9 mouse cellular contexts compared by ENCODE assay signal in the genomic region with DNA sequence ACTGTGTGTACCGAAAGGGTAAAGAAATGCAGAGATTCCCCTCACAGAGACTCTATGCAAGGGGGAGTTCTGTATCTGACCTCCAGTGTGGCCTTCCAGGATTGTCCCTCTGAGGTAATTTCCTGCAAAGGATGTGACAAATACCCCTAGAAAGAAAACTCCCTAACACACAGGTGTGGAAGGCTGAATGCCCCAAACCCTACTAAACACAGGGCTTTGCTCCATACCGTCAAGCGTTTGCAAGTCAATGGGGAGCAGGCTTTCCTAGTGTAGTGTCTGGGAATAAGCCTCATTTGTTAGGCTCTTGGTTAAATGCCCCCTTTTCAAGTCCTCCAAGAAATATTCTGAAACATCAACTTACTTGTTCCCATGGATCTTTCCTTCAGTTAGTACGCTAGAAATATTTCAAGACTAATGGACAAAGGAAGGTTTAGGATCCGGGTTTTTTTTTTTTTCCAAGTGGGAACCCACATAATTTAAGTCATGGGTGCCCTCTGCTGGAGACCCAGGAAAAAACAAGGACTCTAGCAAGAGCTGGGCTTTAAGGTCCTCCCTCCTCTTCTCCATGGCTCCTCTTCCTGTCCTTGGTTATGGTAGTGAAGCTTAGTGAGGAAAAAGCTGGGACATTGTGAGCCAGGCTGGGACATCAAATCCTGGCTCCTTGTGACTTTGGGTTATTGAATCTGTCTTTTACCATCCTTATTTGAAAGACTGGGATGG.
DNase-seq lines count a peak whose midpoint lies in the region; ATAC-seq and TF ChIP-seq lines count a peak whose summit lies in the region.
"Had no signal": no experiment of that assay in that cellular context is flagged by ENCODE, and none has a peak within 500 bp of the region (broad histone marks: within the 10 kb centered on the region; RNA-seq: fewer than 3 reads in every experiment).

No protein-coding gene starts in this region.

- no peak overlapping the region for H3K4me2 ChIP-seq in kidney, embryonic 16.5 days (replicated peaks; ENCODE audit: low read depth, low read length)
- H3K4me2 ChIP-seq in limb, embryonic 14.5 days (replicated peaks; ENCODE audit: low read depth, low read length, severe bottlenecking) = no peak overlapping the region
- H3K4me2 ChIP-seq: embryonic facial prominence, embryonic 15.5 days had no signal

- no peak overlapping the region for H3K4me3 ChIP-seq in kidney, embryonic 16.5 days (ENCODE audit: low read length)
- H3K4me3 ChIP-seq in limb, embryonic 14.5 days (replicated peaks; ENCODE audit: low read length) = no peak overlapping the region
- H3K4me3 ChIP-seq: embryonic facial prominence, embryonic 15.5 days had no signal

- peaks cover 32% of the 10 kb centered on the region for H3K4me1 ChIP-seq in kidney, embryonic 16.5 days (ENCODE audit: insufficient read depth, low read length)
- H3K4me1 ChIP-seq in limb, embryonic 14.5 days (ENCODE audit: control insufficient read depth, insufficient read depth, low read length) = peaks cover 16% of the 10 kb centered on the region

- no peaks in the 10 kb centered on the region for H3K36me3 ChIP-seq in kidney, embryonic 16.5 days (ENCODE audit: insufficient read depth, low read length)
- H3K36me3 ChIP-seq in limb, embryonic 14.5 days (ENCODE audit: control insufficient read depth, insufficient read depth, low read length) = no peaks in the 10 kb centered on the region
- H3K36me3 ChIP-seq: embryonic facial prominence, embryonic 15.5 days had no signal

- no peaks in the 10 kb centered on the region for H3K9me3 ChIP-seq in kidney, embryonic 16.5 days (ENCODE audit: low read length)
- no peaks in the 10 kb centered on the region for H3K9me3 ChIP-seq in limb, embryonic 14.5 days (ENCODE audit: control insufficient read depth, low read length)
- H3K9me3 ChIP-seq: embryonic facial prominence, embryonic 15.5 days had no signal

- 0 out of 2 replicates have a peak, but pooled peaks have one; percentile 20 for ATAC-seq in granulocyte monocyte progenitor cell, adult 5-6 weeks (replicated peaks; ENCODE audit: poor library complexity, severe bottlenecking)
- ATAC-seq in kidney, embryonic 16.5 days (ENCODE audit: low FRiP score, low TSS enrichment) = no peak
- ATAC-seq in limb, embryonic 14.5 days (ENCODE audit: low FRiP score, low read depth) = peak; percentile 45; the same call in 1 of the 2 replicates

- H3K27ac ChIP-seq in kidney, embryonic 16.5 days (ENCODE audit: low read length) = no peak overlapping the region
- no peak overlapping the region for H3K27ac ChIP-seq in limb, embryonic 14.5 days (replicated peaks; ENCODE audit: low read depth, low read length)
- H3K27ac ChIP-seq: embryonic facial prominence, embryonic 15.5 days had no signal

- no peaks in the 10 kb centered on the region for H3K27me3 ChIP-seq in kidney, embryonic 16.5 days (ENCODE audit: insufficient read depth, low read length)
- no peaks in the 10 kb centered on the region for H3K27me3 ChIP-seq in limb, embryonic 14.5 days (ENCODE audit: control insufficient read depth, insufficient read depth, low read length)
- H3K27me3 ChIP-seq: embryonic facial prominence, embryonic 15.5 days had no signal

- WGBS in kidney, embryonic 16.5 days = 44% methylated on average over 5 of the region's 5 CpGs
- 32% methylated on average over 5 of the region's 5 CpGs for WGBS in limb, embryonic 14.5 days

- DNase-seq in B cell, adult 2 months = peak; percentile 46 to 57
- DNase-seq in adrenal gland, adult (ENCODE audit: inconsistent age in 2 of 2, low spot score in 1 of 2) = peak; percentile 83 to 93
- peak; percentile 91 for DNase-seq in embryo, embryonic 10.5 days (ENCODE audit: low spot score)
- peak; percentile 92 for DNase-seq in limb, embryonic 14.5 days (ENCODE audit: low spot score)
- DNase-seq in retina, postnatal 7 days (ENCODE audit: low read depth, low spot score) = peak; percentile 61
- peak; percentile 58 for DNase-seq in urinary bladder, postnatal 10 days (ENCODE audit: low spot score)

- TF ChIP-seq POLR2A in limb, embryonic 14.5 days (IDR thresholded peaks at IDR 0.05; ENCODE audit: borderline replicate concordance, extremely low read depth, insufficient read depth, insufficient read length) = no peak

- H3K9ac ChIP-seq in kidney, embryonic 16.5 days (replicated peaks; ENCODE audit: low read length) = peak overlapping the region; percentile 7; the same call in 1 of the 2 replicates
- no peak overlapping the region for H3K9ac ChIP-seq in limb, embryonic 14.5 days (ENCODE audit: low read depth, low read length, severe bottlenecking)
- H3K9ac ChIP-seq: embryonic facial prominence, embryonic 15.5 days had no signal
